Mouse (Mus musculus) kidney, adult 8-10 months (tissue): ENCODE measurements at regions not wholly inside any gene's neighbourhood (a gene's known extent, or its start where the extent isn't known, plus 50 kb on each side); places are given as distances from the start of the nearest gene placed in this dataset.
A peak's percentile ranks its signal among the peaks of the same experiment; 100 is the strongest.

Experiments used
- DNase-seq, 2 experiments: peaks; one replicate each; pipeline ENCODE4 v3.0.0; 2022

GRCm38 (mm10) chr19:57541693-57542314, 69.0 kb upstream of the Atrnl1 start:
- DNase-seq: no peak

- no peak for DNase-seq
These were observed 68.3 kb upstream of the Atrnl1 start for GRCm38 (mm10) chr19:57542506-57542905.

DNA sequence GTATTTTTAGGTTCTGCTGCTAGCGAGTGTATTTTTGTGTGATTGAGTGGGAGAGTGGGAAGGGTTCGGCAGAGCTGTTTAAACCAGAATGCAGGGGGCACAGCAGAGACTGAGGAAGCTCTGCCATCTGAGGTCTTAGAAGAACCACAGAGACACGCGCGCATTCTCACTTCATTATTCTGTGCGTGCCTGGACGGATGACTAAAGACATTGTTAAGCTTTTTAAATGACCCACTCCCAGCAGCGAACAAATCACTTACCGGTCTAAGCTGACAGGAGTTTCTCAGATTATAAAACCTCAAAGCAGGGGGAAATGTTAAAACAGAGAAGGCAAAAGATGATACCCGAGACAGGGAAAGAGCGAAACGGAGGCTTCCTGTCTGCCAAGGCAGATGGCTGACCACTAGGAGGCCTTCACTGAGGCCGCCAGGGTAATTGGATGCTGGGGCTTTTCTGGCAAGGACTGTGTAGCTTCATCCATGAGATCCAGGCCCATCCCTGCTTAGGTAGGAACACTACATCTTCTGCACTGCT, 67.1 kb upstream of the Atrnl1 start:
- DNase-seq: peak in 1 of 2 experiments; percentile 12

DNA sequence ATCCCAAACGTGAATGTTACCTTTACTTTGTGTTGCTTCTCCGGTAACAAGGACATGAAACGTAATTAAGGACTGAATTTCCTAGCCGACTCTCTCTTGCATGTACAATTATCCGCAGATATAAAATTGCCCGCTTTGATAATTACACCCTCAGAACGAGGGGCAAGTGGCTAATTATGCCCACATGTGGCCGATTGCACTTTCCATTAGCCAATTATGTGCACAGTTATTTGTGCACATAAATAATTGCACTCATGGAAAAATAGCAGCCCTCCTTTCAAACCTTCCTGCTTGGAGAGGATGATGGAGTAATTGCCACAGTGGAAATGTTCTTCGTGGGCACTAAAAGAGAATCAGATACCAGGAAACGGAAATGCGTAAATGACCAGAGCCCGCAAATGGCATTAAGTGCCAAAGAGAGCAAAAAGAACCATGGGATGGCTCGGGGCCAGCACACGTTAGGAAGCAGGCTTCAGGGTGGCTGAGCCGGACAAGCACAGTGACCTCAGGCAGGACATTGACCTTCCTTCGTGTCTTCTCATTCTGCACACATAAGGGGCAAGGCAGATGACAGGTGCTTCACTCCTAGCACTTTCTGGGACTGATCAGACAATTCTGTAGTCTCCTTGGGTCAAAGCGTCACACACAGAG, 66.5 kb upstream of the Atrnl1 start:
- DNase-seq: peak in 1 of 2 experiments; percentile 52

DNA sequence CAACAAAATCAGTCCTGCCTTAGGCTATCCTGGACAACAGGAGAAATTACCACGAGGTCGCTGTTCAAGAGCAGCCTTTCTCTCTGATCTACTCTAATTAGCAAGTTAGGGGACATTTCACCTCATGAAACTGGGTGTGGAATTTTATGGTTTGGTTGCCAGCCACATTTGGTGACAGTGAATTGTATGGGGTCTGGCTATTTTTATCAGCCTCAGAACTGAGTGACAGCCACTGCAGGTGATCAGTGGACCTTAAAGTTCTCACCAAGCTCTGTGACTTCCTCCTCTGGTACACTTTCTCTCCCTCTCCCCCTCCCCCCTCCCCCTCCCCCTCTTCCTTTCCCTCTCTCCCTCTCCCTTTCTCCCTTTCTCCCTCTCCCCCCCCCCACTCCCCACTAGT, 65.8 kb upstream of the Atrnl1 start:
- no peak for DNase-seq

- DNase-seq: peak in 1 of 2 experiments; percentile 11
These were observed 64.8 kb upstream of the Atrnl1 start for GRCm38 (mm10) chr19:57546039-57546438.

GRCm38 (mm10) chr19:57546519-57546918, 64.3 kb upstream of the Atrnl1 start:
- no peak for DNase-seq

DNA sequence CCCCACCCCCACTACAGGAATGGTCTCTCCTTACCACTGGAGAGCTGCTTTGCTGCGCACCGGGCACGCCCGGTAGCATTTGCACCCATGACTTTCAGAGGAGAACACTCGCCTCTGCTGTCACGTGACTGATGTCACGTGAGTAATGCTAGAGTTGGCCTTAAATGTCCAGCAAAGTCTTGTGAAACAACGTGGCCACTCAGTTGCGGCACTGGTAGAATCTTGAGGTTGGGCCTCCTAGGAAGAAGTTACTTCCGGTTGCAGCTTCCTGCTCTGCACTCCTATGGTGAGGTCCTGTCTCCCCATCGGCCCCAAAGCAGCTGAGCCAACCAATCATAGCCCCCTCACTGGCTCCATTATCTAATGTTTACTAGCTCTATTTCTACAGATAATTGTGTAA, 62.7 kb upstream of the Atrnl1 start:
- no peak for DNase-seq

DNA sequence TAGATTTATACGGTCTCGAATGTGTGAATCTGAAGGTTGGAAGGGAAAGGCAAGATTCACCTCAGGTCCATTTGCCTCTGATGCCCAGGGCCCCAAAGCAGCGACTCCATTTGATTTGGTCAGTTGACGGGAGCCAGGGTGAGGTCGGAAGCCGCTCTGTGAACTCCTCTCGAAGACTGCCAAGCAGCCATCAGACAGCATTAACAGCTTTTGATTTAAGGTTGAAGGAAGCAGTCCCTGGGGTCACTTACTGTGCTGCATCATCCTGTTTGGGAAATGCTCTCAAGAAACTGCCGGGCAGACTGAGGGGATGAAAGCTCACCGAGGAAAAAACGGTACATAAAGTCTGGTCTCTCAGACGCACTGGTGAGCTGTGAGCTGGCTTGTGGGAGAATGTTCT, 62.2 kb upstream of the Atrnl1 start:
- no peak for DNase-seq

DNA sequence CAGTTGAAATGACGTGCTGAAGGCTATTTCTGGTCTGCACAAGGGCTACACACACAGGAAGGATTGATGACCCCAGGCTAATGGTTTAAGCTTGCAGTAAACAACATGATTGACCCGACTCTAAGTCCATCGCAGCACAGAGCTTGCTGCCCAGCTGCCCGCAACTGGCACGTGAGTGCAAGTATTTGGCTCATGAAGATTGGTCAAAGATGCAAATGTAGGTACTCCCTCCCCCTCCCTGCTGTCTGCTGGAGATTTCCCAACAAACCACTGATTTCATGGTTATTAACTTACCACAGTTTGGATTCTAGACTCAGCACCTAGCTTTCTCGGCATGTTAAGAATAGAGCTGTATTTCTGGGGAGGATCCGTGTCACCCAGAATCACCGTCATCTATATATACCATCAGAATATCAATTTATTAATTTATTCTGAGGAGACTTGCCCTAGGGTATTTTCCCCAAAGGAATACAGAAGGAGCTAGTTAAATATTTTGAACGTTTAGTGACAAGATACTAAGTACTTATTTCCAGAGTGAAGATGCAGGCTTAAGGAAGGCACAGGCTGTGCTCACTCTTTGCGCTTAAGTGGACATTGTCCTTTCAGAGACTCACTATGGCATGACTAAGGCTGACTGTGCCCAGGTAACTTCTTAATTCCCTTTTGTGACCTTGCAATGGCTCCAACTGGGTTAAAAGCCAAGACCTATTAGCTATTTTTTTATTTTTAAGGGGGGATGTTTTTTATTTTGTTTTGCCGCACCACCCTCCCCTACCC, 57.7 kb upstream of the Atrnl1 start:
- peak; percentile 76 to 81 for DNase-seq

DNA sequence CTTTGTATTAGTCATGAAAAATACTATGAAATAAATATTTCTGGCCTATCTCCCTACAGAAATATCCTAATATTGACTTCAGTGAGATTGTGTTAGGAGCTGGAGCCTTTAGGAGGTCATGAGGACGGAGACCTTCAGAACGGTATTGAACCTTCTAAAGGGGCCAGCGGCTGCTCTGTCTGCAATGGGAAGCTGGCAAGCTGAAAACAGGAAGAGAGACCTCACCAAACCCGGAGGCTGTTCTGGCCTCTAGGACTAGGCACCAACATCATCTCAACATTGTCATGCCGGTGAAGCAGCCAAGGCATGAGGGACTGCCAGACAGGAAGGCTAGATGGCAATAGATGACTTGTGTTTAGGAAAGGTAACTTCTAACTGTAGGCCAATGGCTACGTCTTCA, 56.7 kb upstream of the Atrnl1 start:
- DNase-seq: no peak

GRCm38 (mm10) chr19:57555313-57555712, 55.5 kb upstream of the Atrnl1 start:
- DNase-seq: no peak

DNA sequence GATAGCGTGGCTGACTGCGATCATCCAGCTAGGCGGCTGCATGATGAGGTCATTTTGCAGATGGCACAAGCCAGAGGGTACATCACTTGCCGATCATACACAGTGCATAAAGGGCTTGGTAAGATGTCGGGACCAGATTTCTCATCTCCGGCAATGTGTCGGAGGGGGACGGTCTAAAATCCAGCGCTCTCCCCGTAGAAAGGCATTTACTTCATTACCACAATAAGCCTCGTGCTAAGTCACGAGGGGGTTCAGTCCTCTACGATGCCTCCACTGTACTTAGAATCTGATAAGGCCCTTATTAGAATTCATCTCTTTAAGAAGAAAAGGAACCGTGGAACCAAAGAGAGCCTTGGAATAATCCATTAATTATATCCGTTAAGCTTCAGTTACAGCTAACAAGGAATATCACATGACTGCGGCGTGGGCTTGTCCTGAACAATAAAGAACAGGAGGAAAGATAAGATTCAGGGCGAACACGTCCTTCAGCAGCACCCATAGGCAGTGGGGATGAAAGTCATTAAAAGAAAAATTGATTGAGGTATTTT, 52.3 kb upstream of the Atrnl1 start:
- no peak for DNase-seq

DNA sequence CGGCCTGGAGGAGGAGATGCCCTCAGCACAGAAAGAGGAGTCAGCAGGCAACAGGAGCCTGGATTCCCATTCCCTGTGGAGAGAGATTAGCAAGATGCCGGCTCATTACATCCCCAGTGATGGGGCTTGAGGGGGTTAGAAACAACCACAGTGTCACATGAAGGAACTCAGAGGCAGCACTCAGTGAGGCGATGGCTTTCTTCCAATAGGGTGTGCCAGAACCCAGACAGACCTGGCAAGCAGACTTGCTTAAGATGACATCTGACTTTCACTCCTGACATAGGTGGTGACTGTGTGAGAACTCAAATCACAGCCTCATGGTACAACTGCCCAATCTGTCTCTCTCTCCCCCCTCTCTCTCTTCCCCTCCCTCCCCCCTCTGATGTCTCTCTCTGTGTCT, 50.1 kb upstream of the Atrnl1 start:
- DNase-seq: no peak
